Mouse (Mus musculus): ENCODE data around the gene Cd5. TPM values are rescaled to one million over a fixed set of nuclear protein-coding genes. Genes with fewer than 3 reads are reported as not detected.

The Cd5 gene
- total and polyA plus RNA-seq, 2 experiments from 2014 or later, result 0.53 to 0.55 TPM

DNA sequence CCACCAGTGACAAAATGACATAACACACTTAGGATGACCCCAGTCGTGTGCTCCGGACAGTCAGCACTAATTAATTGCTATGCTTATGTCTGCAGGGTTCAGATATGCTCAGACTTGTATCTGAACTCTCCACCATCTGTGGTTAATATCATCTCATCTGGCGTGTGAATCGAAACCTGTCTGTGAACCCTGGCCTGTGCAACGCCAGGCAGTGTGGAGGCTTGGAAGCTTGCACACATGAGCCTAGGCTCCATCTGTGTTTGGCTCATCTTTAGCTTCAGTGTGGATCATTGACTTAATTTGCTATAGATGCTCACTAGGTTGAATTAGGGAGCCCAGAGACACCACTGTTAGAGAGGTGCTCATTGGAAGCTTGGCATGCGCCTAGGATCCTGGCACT, 23.7 kb upstream of the Cd5 start:
- Histone ChIP-seq H3K9me3 (ENCODE audit: low read length) (no peaks in the 10 kb centered on the region), H3K27ac (ENCODE audit: low read depth, low read length) (no peak overlapping the region), H3K4me3 (ENCODE audit: low read depth, low read length) (no peak overlapping the region), H3K36me3 (ENCODE audit: insufficient read depth, low read length) (no peaks in the 10 kb centered on the region), H3K4me2 (ENCODE audit: low read depth, low read length, poor library complexity, severe bottlenecking) (no peak overlapping the region), H3K4me1 (ENCODE audit: insufficient read depth, low read length) (no peaks in the 10 kb centered on the region), H3K9ac (replicated peaks; ENCODE audit: low read length, poor library complexity, severe bottlenecking) (no peak overlapping the region), H3K27me3 (ENCODE audit: insufficient read depth, low read length) (no peaks in the 10 kb centered on the region)
- DNase-seq (ENCODE audit: low spot score) (no peak), ATAC-seq (ENCODE audit: low FRiP score) (no peak)
- WGBS, result 92% methylated on average over 6 of the region's 6 CpGs
- no peak for TF ChIP-seq CTCF (IDR thresholded peaks at IDR 0.05)

DNA sequence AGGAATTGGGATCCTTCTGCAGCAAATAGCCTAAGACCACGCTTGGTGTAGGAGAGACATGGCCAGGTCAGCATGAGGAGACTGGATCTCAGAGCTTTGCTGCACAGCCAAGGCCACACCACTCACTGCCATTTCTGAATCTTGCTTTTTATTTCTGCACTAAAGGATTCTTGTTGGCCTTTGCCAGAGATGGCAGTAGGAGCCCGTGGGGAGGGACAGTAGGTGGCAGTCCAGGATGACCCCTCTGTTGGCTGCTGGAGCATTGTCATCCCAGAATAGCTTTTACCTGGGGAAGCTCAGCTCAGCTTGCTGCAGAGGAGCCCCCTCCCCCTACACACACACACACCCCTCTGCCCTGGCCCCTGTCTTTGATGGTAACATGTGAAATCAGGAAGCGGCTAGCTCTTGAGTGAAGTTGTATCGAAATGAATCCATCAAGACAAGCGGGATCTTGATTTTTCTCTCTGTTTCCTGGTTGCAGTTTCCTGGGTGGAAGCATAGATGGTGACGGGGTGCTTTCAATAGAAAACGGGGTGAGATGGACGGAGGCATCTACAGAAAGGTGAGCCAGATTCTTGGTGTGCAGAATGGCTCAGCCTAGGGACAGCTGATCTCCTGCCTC, 23.1 kb upstream of the Cd5 start:
- no peak for ATAC-seq (ENCODE audit: low FRiP score)
- TF ChIP-seq CTCF (IDR thresholded peaks at IDR 0.05), result no peak
- H3K27ac ChIP-seq (ENCODE audit: low read depth, low read length), result no peak overlapping the region
- H3K9me3 ChIP-seq (ENCODE audit: low read length), result no peaks in the 10 kb centered on the region
- H3K27me3 ChIP-seq (ENCODE audit: insufficient read depth, low read length), result no peaks in the 10 kb centered on the region
- no peaks in the 10 kb centered on the region for H3K4me1 ChIP-seq (ENCODE audit: insufficient read depth, low read length)
- H3K4me2 ChIP-seq (ENCODE audit: low read depth, low read length, poor library complexity, severe bottlenecking), result no peak overlapping the region
- H3K9ac ChIP-seq (replicated peaks; ENCODE audit: low read length, poor library complexity, severe bottlenecking), result no peak overlapping the region
- no peak for DNase-seq (ENCODE audit: low spot score)
- H3K36me3 ChIP-seq (ENCODE audit: insufficient read depth, low read length), result no peaks in the 10 kb centered on the region
- H3K4me3 ChIP-seq (ENCODE audit: low read depth, low read length), result no peak overlapping the region
- WGBS, result 84% methylated on average over 8 of the region's 8 CpGs

DNA sequence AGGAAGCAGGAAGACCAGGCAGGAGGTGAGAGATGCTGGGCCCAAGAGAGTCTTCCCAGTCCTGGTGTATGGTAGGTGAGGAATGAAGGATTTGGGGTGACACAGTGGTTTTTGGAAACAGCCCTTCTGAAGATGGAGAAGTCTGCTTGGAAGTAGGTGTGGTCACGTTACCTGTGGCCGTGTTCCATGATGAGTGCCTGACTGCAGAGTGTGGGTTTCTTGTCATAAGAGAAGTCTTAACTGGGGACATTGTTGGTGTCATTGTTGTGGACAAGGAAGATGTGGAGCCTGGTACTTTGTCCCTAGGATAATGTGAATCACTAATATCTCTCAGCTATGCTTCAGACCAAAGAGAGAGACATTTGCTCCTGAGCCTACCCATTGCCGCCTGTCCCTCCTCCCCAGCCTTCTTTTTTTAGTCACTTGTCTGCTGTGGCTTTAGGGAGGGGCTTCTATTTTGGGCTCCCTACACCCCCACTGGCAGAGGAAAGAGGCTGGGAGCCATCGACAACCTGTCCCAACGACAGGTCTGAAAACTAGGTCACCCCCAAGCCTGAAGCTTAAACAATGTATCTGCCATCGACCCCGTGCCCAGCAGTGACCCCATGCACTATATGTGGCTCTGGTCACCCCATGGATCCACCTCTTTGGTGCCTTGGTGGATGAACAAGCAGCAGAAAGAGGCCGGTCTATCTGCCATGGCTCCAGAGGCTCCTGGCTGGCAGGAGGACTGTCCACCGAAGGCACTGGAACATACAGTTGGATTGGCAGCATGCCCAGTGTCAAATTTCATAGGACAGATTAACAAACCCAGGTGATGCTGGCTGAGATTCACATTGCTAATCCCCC, 21.4 kb upstream of the Cd5 start:
- no peaks in the 10 kb centered on the region for H3K9me3 ChIP-seq (ENCODE audit: low read length)
- H3K36me3 ChIP-seq (ENCODE audit: insufficient read depth, low read length), result no peaks in the 10 kb centered on the region
- H3K4me2 ChIP-seq (ENCODE audit: low read depth, low read length, poor library complexity, severe bottlenecking), result no peak overlapping the region
- H3K4me1 ChIP-seq (ENCODE audit: insufficient read depth, low read length), result no peaks in the 10 kb centered on the region
- DNase-seq (ENCODE audit: low spot score) (no peak), ATAC-seq (ENCODE audit: low FRiP score) (no peak)
- no peak overlapping the region for H3K4me3 ChIP-seq (ENCODE audit: low read depth, low read length)
- no peaks in the 10 kb centered on the region for H3K27me3 ChIP-seq (ENCODE audit: insufficient read depth, low read length)
- H3K9ac ChIP-seq (replicated peaks; ENCODE audit: low read length, poor library complexity, severe bottlenecking), result no peak overlapping the region
- H3K27ac ChIP-seq (ENCODE audit: low read depth, low read length), result no peak overlapping the region
- WGBS, result 84% methylated on average over 9 of the region's 9 CpGs
- no peak for TF ChIP-seq CTCF (IDR thresholded peaks at IDR 0.05)

DNA sequence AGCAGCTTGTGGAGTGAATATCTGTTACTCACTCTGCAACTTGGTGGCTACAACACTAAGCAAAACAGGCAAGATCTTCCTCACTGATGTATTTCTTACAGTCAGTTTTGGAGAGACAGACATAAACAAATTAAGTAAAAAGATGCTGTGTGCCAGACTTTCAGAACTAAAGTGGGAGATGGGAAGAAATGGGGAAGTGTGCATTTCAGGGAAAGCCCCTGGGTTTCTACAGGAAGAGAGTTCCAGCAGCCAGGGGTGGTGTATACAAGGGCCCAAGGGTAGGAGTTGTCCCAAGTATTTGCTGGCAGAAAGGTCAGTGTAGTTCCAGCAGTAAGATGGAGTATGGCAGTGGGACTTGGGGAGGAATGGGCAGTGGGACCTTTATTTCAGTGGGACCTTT, 20.7 kb upstream of the Cd5 start:
- DNase-seq (ENCODE audit: low spot score), result no peak
- H3K36me3 ChIP-seq (ENCODE audit: insufficient read depth, low read length), result no peaks in the 10 kb centered on the region
- H3K4me2 ChIP-seq (ENCODE audit: low read depth, low read length, poor library complexity, severe bottlenecking), result no peak overlapping the region
- H3K4me1 ChIP-seq (ENCODE audit: insufficient read depth, low read length), result no peaks in the 10 kb centered on the region
- H3K27ac ChIP-seq (ENCODE audit: low read depth, low read length), result no peak overlapping the region
- no peak for ATAC-seq (ENCODE audit: low FRiP score)
- H3K9ac ChIP-seq (replicated peaks; ENCODE audit: low read length, poor library complexity, severe bottlenecking), result no peak overlapping the region
- H3K27me3 ChIP-seq (ENCODE audit: insufficient read depth, low read length), result no peaks in the 10 kb centered on the region
- H3K4me3 ChIP-seq (ENCODE audit: low read depth, low read length), result no peak overlapping the region
- H3K9me3 ChIP-seq (ENCODE audit: low read length), result no peaks in the 10 kb centered on the region
- no peak for TF ChIP-seq CTCF (IDR thresholded peaks at IDR 0.05)

DNA sequence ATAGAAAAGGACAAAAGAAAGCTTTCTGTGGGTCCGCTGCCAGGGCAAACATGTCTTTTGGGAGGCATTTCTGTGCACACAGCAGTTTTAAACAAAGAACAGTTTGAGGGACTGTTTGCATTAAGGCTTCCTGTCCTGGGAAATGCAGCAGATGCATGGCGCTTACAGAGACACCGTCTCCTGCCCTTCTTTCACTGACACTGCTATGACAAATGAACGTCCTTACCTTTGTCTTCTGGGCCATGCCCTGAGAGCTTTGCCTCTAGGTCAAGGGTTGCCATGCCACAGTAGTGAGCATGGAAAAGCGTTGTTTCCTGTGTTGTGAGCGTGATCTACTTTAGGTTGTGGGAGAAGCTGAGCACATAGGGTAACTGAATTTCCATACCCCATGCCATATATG, 19.9 kb upstream of the Cd5 start:
- ATAC-seq (ENCODE audit: low FRiP score) (no peak), DNase-seq (ENCODE audit: low spot score) (no peak)
- Histone ChIP-seq H3K4me1 (ENCODE audit: insufficient read depth, low read length) (no peaks in the 10 kb centered on the region), H3K4me2 (ENCODE audit: low read depth, low read length, poor library complexity, severe bottlenecking) (no peak overlapping the region), H3K9me3 (ENCODE audit: low read length) (no peaks in the 10 kb centered on the region), H3K27me3 (ENCODE audit: insufficient read depth, low read length) (no peaks in the 10 kb centered on the region), H3K36me3 (ENCODE audit: insufficient read depth, low read length) (no peaks in the 10 kb centered on the region), H3K9ac (replicated peaks; ENCODE audit: low read length, poor library complexity, severe bottlenecking) (no peak overlapping the region), H3K4me3 (ENCODE audit: low read depth, low read length) (no peak overlapping the region), H3K27ac (ENCODE audit: low read depth, low read length) (no peak overlapping the region)
- 67% methylated on average over 6 of the region's 6 CpGs for WGBS
- TF ChIP-seq CTCF (IDR thresholded peaks at IDR 0.05), result no peak

DNA sequence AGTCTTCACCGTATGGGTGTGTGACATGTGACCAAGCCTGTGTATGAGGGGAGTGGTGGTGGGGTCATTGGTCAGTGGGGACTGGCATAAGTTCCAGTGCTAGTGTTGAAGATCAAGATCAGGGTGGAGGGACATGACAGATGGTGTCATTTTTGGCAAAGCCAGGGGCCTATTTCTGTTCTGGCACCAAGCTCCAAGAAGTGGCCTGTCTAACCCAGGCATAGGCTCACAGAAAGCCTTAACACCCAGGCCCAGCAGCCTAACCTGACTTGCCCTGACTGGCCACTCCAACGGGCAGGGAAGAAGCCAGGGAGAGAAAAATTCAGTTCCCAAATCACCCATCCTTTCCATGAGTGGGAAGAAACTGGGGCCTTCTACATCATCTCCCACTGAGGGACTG, 18.7 kb upstream of the Cd5 start:
- ATAC-seq (ENCODE audit: low FRiP score), result no peak
- no peak for TF ChIP-seq CTCF (IDR thresholded peaks at IDR 0.05)
- WGBS, result 97% methylated on average over 2 of the region's 2 CpGs
- H3K27ac ChIP-seq (ENCODE audit: low read depth, low read length), result no peak overlapping the region
- H3K4me2 ChIP-seq (ENCODE audit: low read depth, low read length, poor library complexity, severe bottlenecking), result no peak overlapping the region
- DNase-seq (ENCODE audit: low spot score), result no peak
- H3K36me3 ChIP-seq (ENCODE audit: insufficient read depth, low read length), result no peaks in the 10 kb centered on the region
- no peaks in the 10 kb centered on the region for H3K4me1 ChIP-seq (ENCODE audit: insufficient read depth, low read length)
- H3K9ac ChIP-seq (replicated peaks; ENCODE audit: low read length, poor library complexity, severe bottlenecking), result no peak overlapping the region
- no peaks in the 10 kb centered on the region for H3K27me3 ChIP-seq (ENCODE audit: insufficient read depth, low read length)
- no peaks in the 10 kb centered on the region for H3K9me3 ChIP-seq (ENCODE audit: low read length)
- no peak overlapping the region for H3K4me3 ChIP-seq (ENCODE audit: low read depth, low read length)
